Mouse (Mus musculus) A20 (cell line): ENCODE data around the gene Bcl2l1.
A peak's percentile ranks its signal among the peaks of the same experiment; 100 is the strongest.

ENCODE experiments used
- DNase-seq: peaks from one replicate; pipeline ENCODE4 v3.0.0-alpha.2; 2011; ENCODE audit warnings: low read depth, low spot score

Gene Bcl2l1

GRCm38 (mm10) chr2:152775357-152775756, 56.2 kb downstream of the Bcl2l1 start:
- peak; percentile 39 for DNase-seq

- no peak for DNase-seq
Observed at GRCm38 (mm10) chr2:152772231-152772630, 59.3 kb downstream of the Bcl2l1 start.

GRCm38 (mm10) chr2:152771571-152771970, 60.0 kb downstream of the Bcl2l1 start:
- no peak for DNase-seq

- DNase-seq = peak; percentile 5
Observed at GRCm38 (mm10) chr2:152769677-152770076, 61.9 kb downstream of the Bcl2l1 start.

GRCm38 (mm10) chr2:152767618-152768271, 63.8 kb downstream of the Bcl2l1 start:
- DNase-seq = peak; percentile 65

- peak; percentile 75 for DNase-seq
Observed at GRCm38 (mm10) chr2:152766387-152767123, 65.0 kb downstream of the Bcl2l1 start.

GRCm38 (mm10) chr2:152765045-152765674, 66.4 kb downstream of the Bcl2l1 start:
- DNase-seq = no peak

- no peak for DNase-seq
Observed at GRCm38 (mm10) chr2:152764172-152765044, 67.1 kb downstream of the Bcl2l1 start.

GRCm38 (mm10) chr2:152763310-152763709, 68.2 kb downstream of the Bcl2l1 start:
- DNase-seq = no peak

- DNase-seq = no peak
Observed at GRCm38 (mm10) chr2:152758351-152758750, 73.2 kb downstream of the Bcl2l1 start.

GRCm38 (mm10) chr2:152757478-152757877, 74.0 kb downstream of the Bcl2l1 start:
- DNase-seq = no peak

- DNase-seq = peak; percentile 65
Observed at GRCm38 (mm10) chr2:152756474-152757393, 74.8 kb downstream of the Bcl2l1 start.

GRCm38 (mm10) chr2:152753944-152754711, 77.4 kb downstream of the Bcl2l1 start, which contains the start of gene Cox4i2:
TSS of gene Cox4i2 (plus strand) at chr2:152754173.
- no peak for DNase-seq

- DNase-seq = peak; percentile 75
Observed at GRCm38 (mm10) chr2:152742435-152742834, 89.1 kb downstream of the Bcl2l1 start.

- DNase-seq = no peak
Observed at GRCm38 (mm10) chr2:152741153-152742041, 90.1 kb downstream of the Bcl2l1 start.

GRCm38 (mm10) chr2:152740490-152740889, 91.0 kb downstream of the Bcl2l1 start:
- no peak for DNase-seq

- no peak for DNase-seq
Observed at GRCm38 (mm10) chr2:152739842-152740260, 91.7 kb downstream of the Bcl2l1 start.

- DNase-seq = no peak
Observed at GRCm38 (mm10) chr2:152739031-152739841, 92.3 kb downstream of the Bcl2l1 start.
